Mouse (Mus musculus): Measurements from ENCODE around the gene Khdrbs1.

DNA sequence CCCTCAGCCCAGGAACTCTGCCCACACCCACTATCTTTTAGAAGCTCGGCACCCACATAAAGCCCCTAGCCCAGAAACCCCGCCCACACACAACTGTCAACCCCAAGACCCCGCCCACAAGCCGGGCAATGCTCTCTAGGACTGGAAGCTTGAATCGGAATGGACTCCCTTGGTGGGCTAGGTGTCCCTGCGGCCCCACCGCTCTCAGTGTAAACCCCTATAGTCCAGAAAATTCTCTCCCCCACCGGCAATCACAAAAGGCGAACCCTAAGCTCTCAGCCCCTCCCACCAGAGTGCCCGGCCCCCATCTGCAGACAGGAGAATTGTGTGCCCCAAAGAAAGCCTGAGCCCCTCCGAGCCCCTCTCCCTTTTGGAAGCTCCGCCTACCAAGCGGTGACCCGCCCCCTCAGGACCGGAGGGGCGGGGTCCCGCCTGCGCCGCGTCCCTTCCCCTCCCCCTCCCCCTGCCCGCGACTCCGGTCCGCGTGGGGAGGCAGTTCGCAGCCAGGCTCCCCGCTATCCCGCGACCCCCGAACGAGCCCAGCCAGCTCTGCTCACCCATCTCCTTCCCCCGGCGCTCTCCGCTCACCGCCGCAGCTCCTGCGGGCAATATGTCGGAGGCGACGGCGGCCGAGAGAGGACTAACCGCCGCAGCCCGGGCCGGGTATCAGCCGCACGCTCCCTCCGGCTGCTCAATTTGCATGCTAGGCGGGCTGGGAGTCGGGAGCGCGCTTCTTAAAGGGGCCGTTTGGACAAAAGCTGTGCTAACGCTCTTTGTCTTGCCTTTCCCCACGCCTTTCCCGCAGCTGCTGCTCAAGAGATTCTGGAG, 45.7 kb downstream of the Khdrbs1 start, which contains the start of gene Tmem39b:
- TF ChIP-seq EP300 (IDR thresholded peaks at IDR 0.05; ENCODE audit: low read length) (no peak), ZNF384 (IDR thresholded peaks at IDR 0.05; ENCODE audit: low read depth, low read length) (no peak), CTCF (conservative IDR thresholded peaks at IDR 0.05 in 1 of 2, IDR thresholded peaks at IDR 0.05 in 1 of 2; ENCODE audit: low read depth in 2 of 2, low read length in 2 of 2) (no peak), USF2 (conservative IDR thresholded peaks at IDR 0.05; ENCODE audit: low read depth, low read length) (no peak), MAX (IDR thresholded peaks at IDR 0.05; ENCODE audit: low read length) (no peak; the same call in 1 of the 2 replicates), RCOR1 (conservative IDR thresholded peaks at IDR 0.05; ENCODE audit: low read depth, low read length) (no peak), CHD2 (IDR thresholded peaks at IDR 0.05; ENCODE audit: low read length) (peak; percentile 75), ZKSCAN1 (IDR thresholded peaks at IDR 0.05; ENCODE audit: borderline replicate concordance, low read depth, low read length) (no peak), POLR2AphosphoS2 (IDR thresholded peaks at IDR 0.05; ENCODE audit: low read depth, low read length) (peak; percentile 69; the same call in 1 of the 2 replicates), POLR2A (IDR thresholded peaks at IDR 0.05; ENCODE audit: low read depth, low read length) (peak; percentile 71), ZMIZ1 (IDR thresholded peaks at IDR 0.05; ENCODE audit: low read depth, low read length) (no peak), HCFC1 (IDR thresholded peaks at IDR 0.05; ENCODE audit: low read depth, low read length) (peak; percentile 78), GABPA (IDR thresholded peaks at IDR 0.05; ENCODE audit: insufficient replicate concordance, low read depth, low read length) (no peak), USF1 (IDR thresholded peaks at IDR 0.05; ENCODE audit: low read depth, low read length) (no peak)

All from CH12.LX (cell line).